Mouse (Mus musculus): ENCODE data around the gene Olfr63.

GRCm38 (mm10) chr17:33221590-33221989, 42.9 kb upstream of the Olfr63 start, which contains the start of gene Olfr1564:
- TF ChIP-seq CTCF (IDR thresholded peaks at IDR 0.05; ENCODE audit: low read depth, low read length) (no peak), POLR2A (IDR thresholded peaks at IDR 0.05; ENCODE audit: insufficient read depth, low read length) (no peak), EP300 (IDR thresholded peaks at IDR 0.05; ENCODE audit: insufficient read depth, low read depth, low read length) (no peak)
